In genomic region chr4:131719151-131719550, GRCm38 (mm10) we compare ENCODE assay signal across 13 mouse cellular contexts.
DNase-seq lines count a peak whose midpoint lies in the region; ATAC-seq and TF ChIP-seq lines count a peak whose summit lies in the region.
"Had no signal": no experiment of that assay in that cellular context is flagged by ENCODE, and none has a peak within 500 bp of the region (broad histone marks: within the 10 kb centered on the region; RNA-seq: fewer than 3 reads in every experiment).

No protein-coding gene starts in this region.

- 45% methylated on average over 5 of the region's 5 CpGs for WGBS in forebrain, postnatal 0 days
- WGBS in forebrain, embryonic 11.5 days: 77% methylated on average over 5 of the region's 5 CpGs

- no peak overlapping the region for H3K4me3 ChIP-seq in forebrain, postnatal 0 days (ENCODE audit: low read depth, low read length)
- H3K4me3 ChIP-seq in forebrain, embryonic 11.5 days (ENCODE audit: low read depth, low read length): no peak overlapping the region
- H3K4me3 ChIP-seq: forebrain, embryonic 15.5 days; heart, embryonic 13.5 days; limb, embryonic 15.5 days had no signal

- no peak overlapping the region for H3K4me2 ChIP-seq in forebrain, postnatal 0 days (ENCODE audit: low read depth)
- H3K4me2 ChIP-seq in forebrain, embryonic 11.5 days (ENCODE audit: low read depth, low read length, severe bottlenecking): no peak overlapping the region
- H3K4me2 ChIP-seq: forebrain, embryonic 15.5 days; heart, embryonic 13.5 days; limb, embryonic 15.5 days; midbrain, embryonic 11.5 days had no signal

- DNase-seq in forebrain, postnatal 0 days: peak; percentile 24
- no peak for DNase-seq in forebrain, embryonic 11.5 days (ENCODE audit: low spot score)
- DNase-seq in frontal cortex, postnatal 14 days (ENCODE audit: low spot score in 2 of 2): peak; percentile 38 to 53
- DNase-seq in left cerebral cortex, adult 9 months (ENCODE audit: low spot score in 2 of 2): peak; percentile 23 to 76
- DNase-seq in right cerebral cortex, postnatal 36 days (ENCODE audit: low spot score in 2 of 2): peak; percentile 66 to 78
- DNase-seq in heart, postnatal 10 days: no peak
- DNase-seq in gastrocnemius, postnatal 4 days (ENCODE audit: low spot score in 2 of 2): no peak
- DNase-seq: cerebellum, adult 11 months; liver, postnatal 0 days had no signal

- H3K27me3 ChIP-seq in forebrain, postnatal 0 days (ENCODE audit: insufficient read depth, low read length): no peaks in the 10 kb centered on the region
- no peaks in the 10 kb centered on the region for H3K27me3 ChIP-seq in forebrain, embryonic 11.5 days (ENCODE audit: control insufficient read depth, insufficient read depth, low read length)
- H3K27me3 ChIP-seq: forebrain, embryonic 15.5 days; limb, embryonic 15.5 days had no signal

- no peaks in the 10 kb centered on the region for H3K36me3 ChIP-seq in forebrain, postnatal 0 days (ENCODE audit: insufficient read depth)
- no peaks in the 10 kb centered on the region for H3K36me3 ChIP-seq in forebrain, embryonic 11.5 days (ENCODE audit: control insufficient read depth, insufficient read depth, low read length)
- H3K36me3 ChIP-seq: forebrain, embryonic 15.5 days; heart, embryonic 13.5 days; limb, embryonic 15.5 days had no signal

- no peak for TF ChIP-seq CTCF in forebrain, postnatal 0 days (IDR thresholded peaks at IDR 0.05; ENCODE audit: low read depth)

- intact Hi-C loops in heart, postnatal 10 days (cut with DNase I): no loop called here

- H3K9me3 ChIP-seq in forebrain, postnatal 0 days (ENCODE audit: low read length): no peaks in the 10 kb centered on the region
- no peaks in the 10 kb centered on the region for H3K9me3 ChIP-seq in forebrain, embryonic 11.5 days (ENCODE audit: control insufficient read depth, low read length)
- H3K9me3 ChIP-seq: forebrain, embryonic 15.5 days; heart, embryonic 13.5 days; limb, embryonic 15.5 days had no signal

- ATAC-seq in forebrain, postnatal 0 days: peak; percentile 42; the same call in 1 of the 2 replicates
- no peak for ATAC-seq in forebrain, embryonic 11.5 days (replicated peaks; ENCODE audit: low FRiP score)
- ATAC-seq: forebrain, embryonic 15.5 days; liver, postnatal 0 days had no signal

- H3K9ac ChIP-seq in forebrain, postnatal 0 days: no peak overlapping the region
- H3K9ac ChIP-seq in forebrain, embryonic 11.5 days (ENCODE audit: low read length): no peak overlapping the region
- H3K9ac ChIP-seq: forebrain, embryonic 15.5 days; heart, embryonic 13.5 days; limb, embryonic 15.5 days; liver, postnatal 0 days had no signal

- no peak overlapping the region for H3K27ac ChIP-seq in forebrain, postnatal 0 days (ENCODE audit: low read depth, low read length)
- no peak overlapping the region for H3K27ac ChIP-seq in forebrain, embryonic 11.5 days (ENCODE audit: low read depth, low read length)
- H3K27ac ChIP-seq: forebrain, embryonic 15.5 days; heart, embryonic 13.5 days; limb, embryonic 15.5 days had no signal

- H3K4me1 ChIP-seq in forebrain, postnatal 0 days (ENCODE audit: insufficient read depth): no peaks in the 10 kb centered on the region
- no peaks in the 10 kb centered on the region for H3K4me1 ChIP-seq in forebrain, embryonic 11.5 days (replicated peaks; ENCODE audit: control insufficient read depth, insufficient read depth, low read length)

Comparison
In these comparisons a context has a peak if more than half of its experiments do, and no peak if none do; other contexts are left out.
1. DNase-seq: peak in forebrain, postnatal 0 days (single experiment), frontal cortex, postnatal 14 days (2 of 2), left cerebral cortex, adult 9 months (2 of 2) and right cerebral cortex, postnatal 36 days (2 of 2); none in forebrain, embryonic 11.5 days (single experiment), heart, postnatal 10 days (0 of 2) and gastrocnemius, postnatal 4 days (0 of 2).